ENCODE assay signal across 8 mouse cellular contexts in the genomic region with DNA sequence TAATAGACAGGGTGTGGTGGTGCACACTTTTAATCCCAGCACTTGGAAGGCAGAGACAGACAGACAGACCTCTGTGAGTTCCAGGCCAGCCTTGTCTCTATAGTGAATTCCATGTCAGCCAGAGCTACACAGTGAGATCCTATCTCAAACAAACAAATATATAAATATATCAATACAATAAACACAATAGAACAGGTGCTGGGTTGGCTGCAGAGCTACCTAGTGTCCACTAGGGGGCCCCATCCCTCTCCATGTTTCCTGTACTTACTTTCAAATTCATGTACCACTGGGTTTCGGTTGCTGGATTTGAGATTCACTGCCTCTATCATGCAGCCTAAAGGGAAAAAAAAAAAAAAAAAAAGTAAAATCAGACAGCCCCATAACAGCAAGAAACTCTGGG. TPM values are rescaled to one million over a fixed set of nuclear protein-coding genes. Genes with fewer than 3 reads are reported as not detected.
DNase-seq lines count a peak whose midpoint lies in the region; TF ChIP-seq lines count a peak whose summit lies in the region.
"Had no signal": no experiment of that assay in that cellular context is flagged by ENCODE, and none has a peak within 500 bp of the region (broad histone marks: within the 10 kb centered on the region; RNA-seq: fewer than 3 reads in every experiment).

No protein-coding gene starts in this region.

- TF ChIP-seq POLR2A in lung, adult 2 months (IDR thresholded peaks at IDR 0.05; ENCODE audit: borderline replicate concordance, extremely low read depth, low read depth, low read length): no peak

- peak; percentile 12 for DNase-seq in ovary, postnatal 36 days (ENCODE audit: low spot score)
- no peak for DNase-seq in ovary, postnatal 10 days (ENCODE audit: low spot score)
- peak; percentile 71 for DNase-seq in ZHBTc4 (ENCODE audit: low read depth, low spot score)
- peak; percentile 71 to 82 for DNase-seq in cerebellum, postnatal 10 days
- peak; percentile 30 for DNase-seq in hindbrain, embryonic 10.5 days (ENCODE audit: low spot score)
- DNase-seq in lung, adult 2 months: peak; percentile 17
- DNase-seq in retina, postnatal 7 days (ENCODE audit: low read depth, low spot score): peak; percentile 32

- H3K9me3 ChIP-seq in hindbrain, embryonic 10.5 days: no peaks in the 10 kb centered on the region
- H3K9me3 ChIP-seq: heart, embryonic 13.5 days had no signal

- WGBS in hindbrain, embryonic 10.5 days: 74% methylated on average over 1 of the region's 1 CpGs
- WGBS in lung, adult 2 months: 16% methylated on average over 1 of the region's 1 CpGs

- H3K27ac ChIP-seq in hindbrain, embryonic 10.5 days: no peak overlapping the region
- H3K27ac ChIP-seq: heart, embryonic 13.5 days had no signal

- TF ChIP-seq CTCF in lung, adult 2 months (IDR thresholded peaks at IDR 0.05; ENCODE audit: insufficient read depth, low read length): peak; percentile 68

- H3K4me3 ChIP-seq in hindbrain, embryonic 10.5 days: no peak overlapping the region
- H3K4me3 ChIP-seq in lung, adult 2 months (replicated peaks; ENCODE audit: extremely low read depth, low read depth, low read length): no peak overlapping the region
- H3K4me3 ChIP-seq: heart, embryonic 13.5 days had no signal

- peaks cover 58% of the 10 kb centered on the region for H3K36me3 ChIP-seq in hindbrain, embryonic 10.5 days

- H3K27me3 ChIP-seq in hindbrain, embryonic 10.5 days (ENCODE audit: insufficient read depth, poor library complexity, severe bottlenecking): no peaks in the 10 kb centered on the region
- H3K27me3 ChIP-seq: heart, embryonic 13.5 days had no signal

- peaks cover 9% of the 10 kb centered on the region for H3K4me1 ChIP-seq in hindbrain, embryonic 10.5 days (replicated peaks)
- peaks cover 2% of the 10 kb centered on the region for H3K4me1 ChIP-seq in lung, adult 2 months (ENCODE audit: control insufficient read depth, insufficient read depth, low read length)

RNA-seq across cellular contexts. Expression of gene Jam3, which starts 49.1 kb away (rescaled TPM):
- polyA plus RNA-seq in hindbrain, embryonic 10.5 days (2016; fragmentation: Nextera tagmentation; extraction: Ambion mirVana): 133 TPM in 2 replicates
- 7.9 and 10.7 TPM in 2 replicates for polyA plus RNA-seq in lung, adult 2 months (2012; rRNA removed)

Comparison
In these comparisons a context has a peak if more than half of its experiments do, and no peak if none do; other contexts are left out.
1. RNA of gene Jam3, which starts 49.1 kb away (polyA plus RNA-seq): 133 TPM in hindbrain, embryonic 10.5 days; 7.9 to 10.7 TPM in lung, adult 2 months; every median in the first group is over 10 times any median in the second.